Mouse (Mus musculus) erythroblast, embryonic 14.5 days (primary cell): ENCODE data around the gene Cblc. TPM values are rescaled to one million over a fixed set of nuclear protein-coding genes. Genes with fewer than 3 reads are reported as not detected.

Experiments used
- H3K27me3 ChIP-seq: 2 replicates; pipeline ENCODE4 v1.6.1; 2012; ENCODE audit warnings: inconsistent platforms; ENCODE audit not compliant: control insufficient read depth
- H3K36me3 ChIP-seq: 2 replicates; pipeline ENCODE4 v1.6.1; 2012; ENCODE audit warnings: mild to moderate bottlenecking, inconsistent platforms; ENCODE audit not compliant: control insufficient read depth
- H3K4me1 ChIP-seq: 2 replicates; pipeline ENCODE4 v1.6.1; 2012; ENCODE audit warnings: inconsistent platforms; ENCODE audit not compliant: control insufficient read depth
- H3K4me3 ChIP-seq: replicated peaks from 2 replicates; pipeline ENCODE3; 2012; ENCODE audit warnings: moderate library complexity, mild to moderate bottlenecking, inconsistent platforms
- H3K9me3 ChIP-seq: 2 replicates; pipeline ENCODE4 v1.6.1; 2012; ENCODE audit warnings: low read length, inconsistent platforms, mixed read lengths; ENCODE audit not compliant: control insufficient read depth
- GATA1 ChIP-seq: IDR thresholded peaks from 2 replicates; pipeline ENCODE4 v1.6.1; 2012; ENCODE audit warnings: low read length, inconsistent platforms, mixed read lengths
- TAL1 ChIP-seq: IDR thresholded peaks from 3 replicates; pipeline ENCODE4 v1.6.1; 2012; ENCODE audit warnings: low read length, inconsistent platforms, mixed read lengths
- polyA plus RNA-seq: library from polyadenylated mRNA; stranded (reverse); fragments of >175 nt; gene quantifications from 2 replicates; pipeline ENCODE4 v1.2.3, GENCODE M21; 2012

Cblc gene
- polyA plus RNA-seq = not detected in 2 replicates

DNA sequence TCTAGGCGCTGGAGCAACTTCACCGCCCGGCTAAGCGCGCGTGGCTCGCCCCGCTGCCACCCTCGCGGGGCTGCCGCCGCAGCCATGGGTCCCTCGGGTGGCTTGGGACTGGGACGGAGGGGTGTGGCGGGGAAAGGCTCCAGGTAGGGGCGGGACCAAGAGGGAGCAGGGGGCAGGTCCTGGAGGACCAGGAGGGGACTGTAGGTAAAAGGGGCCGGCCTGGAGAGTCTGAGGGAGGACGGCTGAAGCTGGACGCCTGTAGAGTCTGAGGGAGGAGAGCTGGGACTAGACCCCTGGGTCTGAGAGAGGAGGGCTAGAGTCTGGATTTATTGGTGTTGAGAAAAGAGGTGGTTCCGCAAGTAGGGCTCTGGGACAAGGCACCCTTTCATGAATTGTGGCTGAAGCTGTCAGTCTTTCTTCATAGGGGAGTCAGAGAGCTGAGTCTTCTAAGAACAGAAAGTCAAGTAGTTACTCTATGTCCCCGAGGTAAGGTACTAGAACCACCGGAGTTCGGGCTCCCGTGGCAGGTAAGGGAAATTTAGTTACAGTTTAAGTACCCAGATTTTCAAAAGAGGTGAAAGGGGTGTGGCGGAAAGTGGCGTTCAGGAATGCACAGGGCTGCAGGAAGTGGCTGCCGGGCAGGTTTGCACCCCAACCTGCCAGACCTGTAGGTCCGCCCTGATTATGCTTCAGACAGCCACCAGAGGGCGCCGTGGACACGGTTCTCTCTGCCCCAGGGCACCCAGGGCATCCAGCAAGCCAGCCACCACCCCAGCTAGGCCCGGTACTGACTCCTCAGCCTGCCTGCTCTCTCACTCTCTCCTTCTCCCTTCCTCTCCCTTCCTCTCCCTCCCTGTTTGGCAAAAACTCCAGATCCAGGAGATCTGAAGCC lies at the start of gene Cblc:
Gene Cblc, minus strand, starts transcription at position 113 of the 892 bp plus-strand sequence.
- no peaks in the 10 kb centered on the region; the same call in 1 of the 2 replicates for H3K4me1 ChIP-seq
- no peaks in the 10 kb centered on the region for H3K36me3 ChIP-seq
- TF ChIP-seq TAL1 (no peak), GATA1 (no peak)
- H3K4me3 ChIP-seq = peak within 1 kb of the TSS; percentile 23
- H3K27me3 ChIP-seq = peaks cover 18% of the 10 kb centered on the region
- no peaks in the 10 kb centered on the region for H3K9me3 ChIP-seq

- no peak overlapping the region for H3K4me3 ChIP-seq
- H3K9me3 ChIP-seq = no peaks in the 10 kb centered on the region
- no peaks in the 10 kb centered on the region for H3K4me1 ChIP-seq
- H3K27me3 ChIP-seq = no peaks in the 10 kb centered on the region
- no peak for TF ChIP-seq GATA1
- no peak for TF ChIP-seq TAL1
- H3K36me3 ChIP-seq = no peaks in the 10 kb centered on the region
These were observed 48.0 kb upstream of the Cblc start for GRCm38 (mm10) chr7:19844521-19845171.

DNA sequence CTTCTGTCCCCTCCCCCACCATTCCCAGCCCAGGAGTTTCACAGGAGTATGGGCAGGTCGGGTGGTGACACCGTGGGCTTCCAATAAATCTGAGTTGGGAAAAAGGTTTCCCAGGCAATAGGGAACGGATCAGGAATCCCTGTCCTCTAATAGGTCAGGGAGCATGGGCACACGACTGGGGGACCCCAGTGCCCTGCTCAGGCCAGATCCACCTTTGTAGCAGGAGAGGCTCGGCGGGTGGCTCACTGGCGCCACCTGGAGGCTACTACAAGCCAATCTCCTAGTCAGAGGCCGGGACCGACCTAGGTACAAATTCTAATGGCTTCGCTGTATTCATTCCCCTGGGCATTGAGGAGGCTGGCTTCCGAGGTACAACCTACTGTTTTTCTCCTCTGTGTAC lies 47.0 kb upstream of the Cblc start:
- H3K36me3 ChIP-seq = no peaks in the 10 kb centered on the region
- TF ChIP-seq GATA1 = no peak
- TF ChIP-seq TAL1 = no peak
- no peak overlapping the region for H3K4me3 ChIP-seq
- no peaks in the 10 kb centered on the region for H3K4me1 ChIP-seq
- H3K9me3 ChIP-seq = no peaks in the 10 kb centered on the region
- no peaks in the 10 kb centered on the region for H3K27me3 ChIP-seq

GRCm38 (mm10) chr7:19842885-19843504 lies 46.4 kb upstream of the Cblc start:
- H3K4me1 ChIP-seq = no peaks in the 10 kb centered on the region

GRCm38 (mm10) chr7:19841686-19842413 lies 45.2 kb upstream of the Cblc start:
- Histone ChIP-seq H3K36me3 (no peaks in the 10 kb centered on the region), H3K4me1 (no peaks in the 10 kb centered on the region), H3K4me3 (no peak overlapping the region), H3K27me3 (no peaks in the 10 kb centered on the region), H3K9me3 (no peaks in the 10 kb centered on the region)
- TF ChIP-seq TAL1 (no peak), GATA1 (no peak)

More at GRCm38 (mm10) chr7:19842885-19843504, 46.4 kb upstream of the Cblc start:
- H3K36me3 ChIP-seq = no peaks in the 10 kb centered on the region
- H3K27me3 ChIP-seq = no peaks in the 10 kb centered on the region
- H3K4me3 ChIP-seq = no peak overlapping the region
- TF ChIP-seq TAL1 = no peak
- TF ChIP-seq GATA1 = no peak
- no peaks in the 10 kb centered on the region for H3K9me3 ChIP-seq

DNA sequence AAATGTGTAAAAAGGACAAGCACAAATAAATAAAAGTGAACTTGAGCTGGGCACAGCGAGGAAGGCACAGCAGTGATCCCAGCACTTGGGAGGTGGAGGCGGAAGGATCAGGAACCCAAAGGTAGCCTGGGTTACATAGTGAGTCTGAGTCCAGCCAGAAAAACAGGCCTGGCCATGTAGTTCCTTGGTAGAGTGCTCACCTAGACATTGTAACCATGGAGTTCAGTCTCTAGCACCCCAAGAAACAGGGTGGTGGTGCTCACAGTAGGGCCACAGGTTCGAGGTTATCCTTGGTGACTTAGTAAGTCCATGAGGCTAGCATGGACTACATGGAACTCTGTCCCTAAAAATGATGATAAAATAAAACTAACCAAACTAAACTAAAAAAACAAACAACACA lies 44.3 kb upstream of the Cblc start:
- no peaks in the 10 kb centered on the region for H3K27me3 ChIP-seq
- H3K9me3 ChIP-seq = no peaks in the 10 kb centered on the region
- H3K4me1 ChIP-seq = no peaks in the 10 kb centered on the region
- no peaks in the 10 kb centered on the region for H3K36me3 ChIP-seq
- no peak for TF ChIP-seq GATA1
- TF ChIP-seq TAL1 = no peak
- no peak overlapping the region for H3K4me3 ChIP-seq

DNA sequence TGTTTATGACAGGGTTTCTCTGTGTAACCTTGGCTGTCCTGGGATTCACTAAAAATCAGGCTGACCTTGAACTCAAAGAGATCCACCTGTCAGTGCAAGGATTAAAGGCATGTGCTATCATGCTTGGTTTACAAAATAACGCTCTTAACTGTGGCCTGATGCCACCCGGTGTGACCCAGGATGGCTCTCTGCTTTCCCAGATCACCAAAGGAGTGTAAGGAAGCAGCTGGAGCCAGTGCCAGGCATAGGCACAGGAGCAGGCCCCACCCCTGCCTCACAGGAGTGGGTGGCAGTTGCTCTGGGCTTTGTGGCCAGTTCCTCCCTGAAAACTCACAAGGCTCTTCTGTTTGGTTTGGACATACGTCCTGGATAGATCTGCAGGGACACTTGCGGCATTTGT lies 43.8 kb upstream of the Cblc start:
- Histone ChIP-seq H3K4me3 (no peak overlapping the region), H3K27me3 (no peaks in the 10 kb centered on the region), H3K36me3 (no peaks in the 10 kb centered on the region), H3K9me3 (no peaks in the 10 kb centered on the region), H3K4me1 (no peaks in the 10 kb centered on the region)
- TF ChIP-seq TAL1 (no peak), GATA1 (no peak)

DNA sequence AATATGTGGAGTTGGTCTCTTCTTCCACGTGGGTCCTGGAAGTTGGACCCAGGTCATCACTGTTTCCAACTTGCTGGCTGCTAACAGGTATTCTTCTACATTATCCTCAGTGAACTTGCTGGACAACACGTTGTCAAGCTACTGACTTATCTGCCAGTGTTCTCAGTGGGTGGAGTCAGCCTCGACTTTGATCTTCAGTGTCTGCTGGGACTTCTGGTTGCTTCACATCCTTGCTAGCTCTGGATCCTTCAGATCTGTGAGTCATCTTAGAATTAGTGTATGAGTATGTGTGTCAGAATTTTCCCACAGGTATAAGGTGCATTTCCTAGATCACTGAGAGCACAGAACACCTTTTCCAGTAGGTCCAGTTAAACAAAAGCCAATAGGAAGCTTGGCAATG lies 40.2 kb upstream of the Cblc start:
- Histone ChIP-seq H3K36me3 (no peaks in the 10 kb centered on the region), H3K4me1 (no peaks in the 10 kb centered on the region), H3K4me3 (no peak overlapping the region), H3K27me3 (no peaks in the 10 kb centered on the region), H3K9me3 (no peaks in the 10 kb centered on the region)
- TF ChIP-seq GATA1 (no peak), TAL1 (no peak)

DNA sequence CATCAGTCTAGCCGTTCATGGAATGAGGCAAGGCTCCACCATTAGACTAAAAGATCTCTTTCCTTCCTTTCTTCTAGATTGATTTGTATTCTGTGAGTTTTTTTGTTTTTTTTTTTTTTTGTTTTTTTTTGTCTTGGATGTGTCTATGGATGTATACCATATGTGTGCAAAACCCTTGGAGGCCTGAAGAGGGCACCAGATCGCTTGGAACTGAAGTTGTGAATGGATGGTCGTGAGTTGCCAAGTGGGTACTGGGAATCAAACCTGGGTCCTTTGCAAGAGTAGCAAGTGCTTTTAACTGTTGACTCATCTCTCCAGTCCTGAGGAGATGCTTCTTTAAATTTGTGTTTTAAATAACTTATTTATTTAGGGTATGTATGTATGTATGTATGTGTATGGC lies 37.4 kb upstream of the Cblc start:
- Histone ChIP-seq H3K9me3 (no peaks in the 10 kb centered on the region), H3K4me1 (no peaks in the 10 kb centered on the region), H3K36me3 (no peaks in the 10 kb centered on the region), H3K27me3 (no peaks in the 10 kb centered on the region), H3K4me3 (no peak overlapping the region)
- no peak for TF ChIP-seq TAL1
- no peak for TF ChIP-seq GATA1
